Comparison of ENCODE assay signal across 14 mouse cellular contexts in genomic region chr2:158602663-158603062, GRCm38 (mm10). TPM values are rescaled to one million over a fixed set of nuclear protein-coding genes. Genes with fewer than 3 reads are reported as not detected.
DNase-seq lines count a peak whose midpoint lies in the region; ATAC-seq and TF ChIP-seq lines count a peak whose summit lies in the region.
"Had no signal": no experiment of that assay in that cellular context is flagged by ENCODE, and none has a peak within 500 bp of the region (broad histone marks: within the 10 kb centered on the region; RNA-seq: fewer than 3 reads in every experiment).

No protein-coding gene starts in this region.

- TF ChIP-seq POLR2A in brain, embryonic 14.5 days (IDR thresholded peaks at IDR 0.05; ENCODE audit: borderline replicate concordance, extremely low read depth, insufficient read depth, insufficient read length, poor library complexity, severe bottlenecking) = no peak
- TF ChIP-seq POLR2A in heart, adult 2 months (IDR thresholded peaks at IDR 0.05; ENCODE audit: insufficient read depth, low read depth, low read length) = no peak

- no peak overlapping the region for H3K4me2 ChIP-seq in forebrain, embryonic 11.5 days (ENCODE audit: low read depth, low read length, severe bottlenecking)
- peak overlapping the region; percentile 31 for H3K4me2 ChIP-seq in midbrain, embryonic 13.5 days (replicated peaks)
- H3K4me2 ChIP-seq: liver, embryonic 15.5 days had no signal

- H3K79me2 ChIP-seq in heart, adult 2 months (replicated peaks; ENCODE audit: control insufficient read depth, insufficient read depth, low read length) = no peaks in the 10 kb centered on the region

- WGBS in forebrain, embryonic 11.5 days = 34% methylated on average over 15 of the region's 15 CpGs
- 40% methylated on average over 15 of the region's 15 CpGs for WGBS in forebrain, embryonic 10.5 days
- WGBS in hindbrain, embryonic 10.5 days = 36% methylated on average over 15 of the region's 15 CpGs
- WGBS in midbrain, embryonic 13.5 days = 28% methylated on average over 15 of the region's 15 CpGs
- WGBS in heart, adult 2 months = 44% methylated on average over 15 of the region's 15 CpGs

- no peak overlapping the region for H3K27ac ChIP-seq in forebrain, embryonic 11.5 days (ENCODE audit: low read depth, low read length)
- H3K27ac ChIP-seq in forebrain, embryonic 10.5 days = no peak overlapping the region
- H3K27ac ChIP-seq in hindbrain, embryonic 10.5 days = peak overlapping the region; percentile 8; the same call in 1 of the 2 replicates
- H3K27ac ChIP-seq in midbrain, embryonic 13.5 days = peak overlapping the region; percentile 79
- no peak overlapping the region for H3K27ac ChIP-seq in heart, adult 2 months
- H3K27ac ChIP-seq: liver, embryonic 15.5 days had no signal

- no peaks in the 10 kb centered on the region for H3K36me3 ChIP-seq in forebrain, embryonic 11.5 days (ENCODE audit: control insufficient read depth, insufficient read depth, low read length)
- no peaks in the 10 kb centered on the region for H3K36me3 ChIP-seq in forebrain, embryonic 10.5 days (replicated peaks)
- no peaks in the 10 kb centered on the region for H3K36me3 ChIP-seq in hindbrain, embryonic 10.5 days
- H3K36me3 ChIP-seq in midbrain, embryonic 13.5 days = no peaks in the 10 kb centered on the region
- no peaks in the 10 kb centered on the region for H3K36me3 ChIP-seq in heart, adult 2 months (ENCODE audit: control insufficient read depth, insufficient read depth, low read length)
- H3K36me3 ChIP-seq: liver, embryonic 15.5 days had no signal

- peaks cover 11% of the 10 kb centered on the region for H3K27me3 ChIP-seq in forebrain, embryonic 11.5 days (ENCODE audit: control insufficient read depth, insufficient read depth, low read length)
- peaks cover 97% of the 10 kb centered on the region for H3K27me3 ChIP-seq in forebrain, embryonic 10.5 days (ENCODE audit: poor library complexity, severe bottlenecking)
- H3K27me3 ChIP-seq in hindbrain, embryonic 10.5 days (ENCODE audit: insufficient read depth, poor library complexity, severe bottlenecking) = peaks cover 98% of the 10 kb centered on the region
- H3K27me3 ChIP-seq in midbrain, embryonic 13.5 days = peaks cover 20% of the 10 kb centered on the region
- peaks cover 1% of the 10 kb centered on the region for H3K27me3 ChIP-seq in heart, adult 2 months (ENCODE audit: control insufficient read depth, insufficient read depth, low read length)

- H3K4me1 ChIP-seq in forebrain, embryonic 11.5 days (replicated peaks; ENCODE audit: control insufficient read depth, insufficient read depth, low read length) = peaks cover 5% of the 10 kb centered on the region; the same call in 1 of the 2 replicates
- H3K4me1 ChIP-seq in forebrain, embryonic 10.5 days = peaks cover 24% of the 10 kb centered on the region
- peaks cover 27% of the 10 kb centered on the region for H3K4me1 ChIP-seq in hindbrain, embryonic 10.5 days (replicated peaks)
- peaks cover 80% of the 10 kb centered on the region for H3K4me1 ChIP-seq in midbrain, embryonic 13.5 days (replicated peaks)
- no peaks in the 10 kb centered on the region for H3K4me1 ChIP-seq in heart, adult 2 months (ENCODE audit: control insufficient read depth, insufficient read depth, low read length)

- H3K4me3 ChIP-seq in forebrain, embryonic 11.5 days (ENCODE audit: low read depth, low read length) = no peak overlapping the region
- H3K4me3 ChIP-seq in forebrain, embryonic 10.5 days = no peak overlapping the region
- H3K4me3 ChIP-seq in hindbrain, embryonic 10.5 days = no peak overlapping the region
- H3K4me3 ChIP-seq in midbrain, embryonic 13.5 days (replicated peaks) = no peak overlapping the region
- H3K4me3 ChIP-seq in heart, adult 2 months = no peak overlapping the region
- H3K4me3 ChIP-seq: liver, embryonic 15.5 days had no signal

- H3K9ac ChIP-seq in forebrain, embryonic 11.5 days (ENCODE audit: low read length) = no peak overlapping the region
- H3K9ac ChIP-seq in midbrain, embryonic 13.5 days (replicated peaks) = no peak overlapping the region
- no peak overlapping the region for H3K9ac ChIP-seq in heart, adult 2 months (ENCODE audit: low read depth, low read length)
- H3K9ac ChIP-seq: liver, embryonic 15.5 days had no signal

- no peak for TF ChIP-seq CTCF in brain, embryonic 14.5 days (IDR thresholded peaks at IDR 0.05; ENCODE audit: borderline replicate concordance, extremely low read depth, insufficient read depth, insufficient read length)
- TF ChIP-seq CTCF in heart, adult 2 months (IDR thresholded peaks at IDR 0.05) = no peak

- no peak for TF ChIP-seq EP300 in heart, adult 2 months (IDR thresholded peaks at IDR 0.05; ENCODE audit: insufficient read depth, low read depth, low read length)

- H3K9me3 ChIP-seq in forebrain, embryonic 11.5 days (ENCODE audit: control insufficient read depth, low read length) = no peaks in the 10 kb centered on the region
- no peaks in the 10 kb centered on the region for H3K9me3 ChIP-seq in forebrain, embryonic 10.5 days
- H3K9me3 ChIP-seq in hindbrain, embryonic 10.5 days = no peaks in the 10 kb centered on the region
- no peaks in the 10 kb centered on the region for H3K9me3 ChIP-seq in midbrain, embryonic 13.5 days
- H3K9me3 ChIP-seq: liver, embryonic 15.5 days had no signal

- intact Hi-C loops in heart, adult 2 months (cut with DNase I) = no loop called here

- ATAC-seq in forebrain, embryonic 11.5 days (replicated peaks; ENCODE audit: low FRiP score) = 0 out of 2 replicates have a peak, but pooled peaks have one; percentile 37
- ATAC-seq in midbrain, embryonic 13.5 days = peak; percentile 70

- DNase-seq in forebrain, embryonic 11.5 days (ENCODE audit: low spot score) = no peak
- DNase-seq in forebrain, embryonic 10.5 days (ENCODE audit: extremely low spot score, low spot score) = no peak
- peak; percentile 83 for DNase-seq in brain, embryonic 14.5 days (ENCODE audit: low read depth)
- DNase-seq in hindbrain, embryonic 10.5 days (ENCODE audit: low spot score) = no peak
- DNase-seq in heart, adult 2 months = no peak
- no peak for DNase-seq in layer of hippocampus, adult 11-12 months (ENCODE audit: low spot score)
- DNase-seq in spleen, postnatal 4 days (ENCODE audit: low spot score in 2 of 2) = no peak
- DNase-seq: adrenal gland, postnatal 14 days; right cerebral cortex, adult 18-20 months had no signal

RNA-seq across cellular contexts. Expression of gene Slc32a1, which starts 7.9 kb away (rescaled TPM):
- polyA plus RNA-seq in forebrain, embryonic 11.5 days (2014; fragmentation: Nextera tagmentation; extraction: Ambion mirVana) = 1.9 and 2.5 TPM in 2 replicates
- polyA plus RNA-seq in forebrain, embryonic 10.5 days (2016; fragmentation: Nextera tagmentation; extraction: Ambion mirVana) = 0.14 and 0.47 TPM in 2 replicates
- polyA plus RNA-seq in brain, embryonic 14.5 days (2012; rRNA removed) = 78.4 and 93.9 TPM in 2 replicates
- polyA plus RNA-seq in hindbrain, embryonic 10.5 days (2016; fragmentation: Nextera tagmentation; extraction: Ambion mirVana) = 0.35 and 1.4 TPM in 2 replicates
- 6.5 and 8.3 TPM in 2 replicates for polyA plus RNA-seq in midbrain, embryonic 13.5 days (2015; fragmentation: Nextera tagmentation; extraction: Ambion mirVana)
- total RNA-seq in heart, adult 2 months (2021) = not detected
- not detected in 2 replicates for polyA plus RNA-seq in heart, adult 2 months (2012; rRNA removed)
- total RNA-seq: adrenal gland, postnatal 14 days; gastrocnemius, postnatal 4 days had no signal
- polyA plus RNA-seq: heart, embryonic 16.5 days; intestine, embryonic 14.5 days; liver, embryonic 15.5 days had no signal

RNA-seq across cellular contexts. Expression of gene Actr5, which starts 22.0 kb away (rescaled TPM):
- polyA plus RNA-seq in forebrain, embryonic 11.5 days (2014; fragmentation: Nextera tagmentation; extraction: Ambion mirVana) = 20.6 and 20.7 TPM in 2 replicates
- 14.1 and 17.0 TPM in 2 replicates for polyA plus RNA-seq in forebrain, embryonic 10.5 days (2016; fragmentation: Nextera tagmentation; extraction: Ambion mirVana)
- polyA plus RNA-seq in brain, embryonic 14.5 days (2012; rRNA removed) = 11.9 and 14.0 TPM in 2 replicates
- 14.7 and 16.4 TPM in 2 replicates for polyA plus RNA-seq in hindbrain, embryonic 10.5 days (2016; fragmentation: Nextera tagmentation; extraction: Ambion mirVana)
- 10.9 and 14.6 TPM in 2 replicates for polyA plus RNA-seq in midbrain, embryonic 13.5 days (2015; fragmentation: Nextera tagmentation; extraction: Ambion mirVana)
- total RNA-seq in heart, adult 2 months (2021) = 1 to 10 TPM; 4.8 to 6.4 TPM
- polyA plus RNA-seq in heart, adult 2 months (2012; rRNA removed) = 2.9 and 3.5 TPM in 2 replicates

Comparison
In these comparisons a context has a peak if more than half of its experiments do, and no peak if none do; other contexts are left out.
1. H3K27ac ChIP-seq: peak in hindbrain, embryonic 10.5 days (single experiment) and midbrain, embryonic 13.5 days (single experiment); none in forebrain, embryonic 11.5 days (single experiment), forebrain, embryonic 10.5 days (single experiment) and heart, adult 2 months (single experiment).